Mouse (Mus musculus): ENCODE measurements around the gene Dcst2.
A peak's percentile ranks its signal among the peaks of the same experiment; 100 is the strongest.

Dcst2 gene

DNA sequence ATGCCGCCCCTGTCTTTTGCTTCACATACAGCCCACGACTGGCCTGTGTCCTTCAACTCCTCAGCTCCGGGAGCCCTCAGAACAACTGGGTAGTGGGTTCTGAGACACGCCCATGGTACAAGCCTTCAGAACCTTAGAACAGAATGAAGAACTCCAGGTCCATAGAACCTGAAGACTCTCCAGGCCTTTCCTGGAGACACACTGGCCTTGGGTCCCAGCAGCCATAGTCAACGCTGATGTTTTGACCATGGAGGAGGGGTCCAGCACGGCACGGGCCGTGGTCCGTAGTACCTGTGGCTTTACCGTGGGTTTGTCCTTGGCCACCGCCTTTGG, 3.3 kb downstream of the Dcst2 start, which contains the start of gene Dcst1:
Dcst1 (minus strand) TSS at position 101 of the 333 bp plus-strand sequence.
- no peak for DNase-seq

GRCm38 (mm10) chr3:89365486-89366414, 4.0 kb downstream of the Dcst2 start:
- DNase-seq: no peak

DNA sequence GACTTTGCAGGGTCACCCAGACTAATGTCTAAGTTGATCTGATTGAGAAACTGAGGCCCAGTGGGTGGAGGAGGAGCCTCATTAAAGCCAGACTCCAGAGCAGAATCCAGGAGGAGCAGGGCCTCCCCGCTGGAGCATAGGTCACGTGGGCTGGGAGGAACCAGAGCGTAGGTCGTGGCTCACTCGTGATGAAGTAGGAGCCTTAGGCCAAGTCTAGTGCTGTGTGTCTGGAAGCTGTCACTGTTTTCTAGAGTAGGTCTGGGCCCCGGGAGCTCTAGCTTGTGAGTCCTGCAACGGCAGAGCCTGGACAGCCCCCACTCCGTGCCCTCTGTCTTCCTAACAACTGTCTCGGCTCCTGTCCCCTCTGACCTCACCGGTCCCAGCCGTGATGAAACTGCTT, 5.6 kb downstream of the Dcst2 start:
- DNase-seq: no peak

DNA sequence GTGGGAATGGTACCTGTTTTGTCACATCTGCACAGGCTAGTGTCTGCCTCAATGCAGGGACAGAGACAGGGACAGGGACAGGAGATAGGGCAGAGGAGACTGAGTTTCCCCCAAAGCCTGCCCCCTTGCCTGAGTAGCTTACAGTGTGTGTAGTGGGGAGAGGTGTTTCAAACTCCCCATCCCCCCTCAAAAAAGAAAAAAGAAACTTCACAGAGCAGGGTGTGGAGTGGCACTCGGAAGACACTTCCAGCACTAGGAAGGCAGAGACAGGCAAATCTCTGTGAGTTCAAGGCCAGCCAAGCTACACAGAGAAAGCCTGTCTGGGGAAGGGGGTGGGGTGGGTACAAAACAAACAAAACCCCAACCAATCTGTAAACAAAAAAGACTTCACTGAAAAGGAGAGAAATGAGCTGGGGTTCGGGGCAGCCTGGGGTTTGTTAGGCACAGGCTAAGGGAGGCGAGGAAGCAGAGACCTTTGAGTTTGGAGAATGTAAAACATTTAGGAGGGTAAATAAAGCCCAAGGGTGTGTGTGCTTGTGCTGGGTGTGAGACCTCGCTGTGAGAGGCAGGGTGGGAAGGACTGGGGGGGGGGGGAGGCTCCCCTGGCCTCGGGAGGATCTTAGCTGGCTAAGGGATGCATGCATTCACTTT, 11.9 kb downstream of the Dcst2 start:
- DNase-seq: no peak

- no peak for DNase-seq
Observed at GRCm38 (mm10) chr3:89377831-89378230, 16.1 kb downstream of the Dcst2 start.

GRCm38 (mm10) chr3:89378394-89379067, 16.8 kb downstream of the Dcst2 start:
- peak; percentile 75 to 83 for DNase-seq

- DNase-seq: no peak
Observed at GRCm38 (mm10) chr3:89379388-89380131, 17.8 kb downstream of the Dcst2 start.

GRCm38 (mm10) chr3:89380291-89380690, 18.5 kb downstream of the Dcst2 start:
- DNase-seq: no peak

- DNase-seq: no peak
Observed at GRCm38 (mm10) chr3:89380711-89381110, 18.9 kb downstream of the Dcst2 start.

DNA sequence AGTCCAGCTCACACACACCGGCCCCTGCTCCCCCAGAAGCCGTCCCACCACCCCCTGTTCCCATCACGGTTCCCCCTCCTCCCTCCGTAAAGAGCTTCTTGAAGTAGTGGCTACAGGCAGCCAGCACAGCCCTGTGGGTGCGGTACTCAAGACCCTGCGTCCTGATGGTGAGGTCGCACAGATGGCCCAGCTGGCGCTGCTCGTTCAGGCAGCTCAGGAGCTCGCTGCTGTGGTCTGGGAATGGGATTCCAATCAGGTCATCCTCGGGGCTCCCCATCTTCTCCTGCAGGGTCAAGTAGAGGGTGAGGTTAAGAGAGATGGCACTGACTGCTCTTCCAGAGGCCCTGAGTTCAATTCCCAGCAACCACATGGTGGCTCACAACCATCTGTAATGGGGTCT, 19.5 kb downstream of the Dcst2 start:
- DNase-seq: no peak

DNA sequence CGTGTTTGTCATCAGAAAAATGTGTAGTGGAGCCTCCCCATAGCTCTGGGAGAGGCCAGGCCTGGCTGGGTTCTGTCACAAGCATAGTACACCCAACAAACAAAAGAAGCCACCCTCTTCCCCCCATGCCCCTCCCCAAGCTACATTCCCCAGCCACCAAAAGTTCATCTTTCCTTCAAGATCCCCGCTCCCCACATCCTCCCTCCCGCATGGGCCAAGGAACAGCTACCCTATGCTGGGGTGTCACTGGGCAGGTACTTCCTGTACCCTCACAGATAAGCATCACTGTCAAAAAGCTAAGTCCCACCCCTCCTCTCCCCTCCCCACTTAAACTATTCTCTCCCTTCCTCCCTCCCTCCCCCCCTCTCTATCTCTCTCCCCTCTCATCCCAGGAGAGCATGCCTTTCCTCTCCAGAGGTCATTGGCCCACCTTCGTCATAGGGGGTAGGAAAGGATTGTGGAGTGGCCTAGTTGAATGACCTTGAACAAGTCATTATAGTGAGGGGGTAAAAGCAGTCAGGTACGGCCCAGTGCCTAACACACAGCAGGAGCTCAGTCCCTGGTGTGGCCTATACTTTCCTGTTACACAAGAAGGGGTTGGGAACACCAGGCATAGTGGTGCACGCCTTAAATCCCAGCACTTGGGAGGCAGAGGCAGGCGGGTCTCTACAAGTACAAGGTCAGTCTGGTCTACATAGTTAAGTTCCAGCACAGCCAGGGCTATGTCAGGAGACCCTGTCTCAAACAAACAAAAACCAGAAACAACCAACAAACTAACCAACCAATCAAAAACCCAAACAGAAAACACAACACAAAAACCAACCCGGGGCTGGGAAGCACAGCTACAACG, 20.5 kb downstream of the Dcst2 start:
- no peak for DNase-seq

DNA sequence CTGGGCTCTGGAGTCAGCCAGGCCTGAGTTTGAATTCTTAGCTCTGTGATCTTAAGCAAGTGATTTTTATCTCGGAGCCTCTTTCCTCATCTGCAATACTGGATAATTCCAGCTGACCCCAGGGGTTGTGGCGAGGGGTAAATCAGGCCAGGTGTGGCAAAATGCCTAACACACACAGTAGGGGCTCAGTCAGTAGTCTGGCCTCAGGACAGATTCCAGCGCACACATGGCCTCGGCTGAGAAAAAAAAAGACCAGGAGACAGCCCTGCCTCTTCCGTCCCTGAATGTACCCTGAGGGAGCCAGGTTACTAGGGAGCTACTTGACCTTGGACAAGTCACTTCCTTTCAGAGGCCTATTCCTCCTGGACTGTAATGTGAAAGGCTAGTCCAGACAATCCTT, 21.2 kb downstream of the Dcst2 start:
- no peak for DNase-seq

DNA sequence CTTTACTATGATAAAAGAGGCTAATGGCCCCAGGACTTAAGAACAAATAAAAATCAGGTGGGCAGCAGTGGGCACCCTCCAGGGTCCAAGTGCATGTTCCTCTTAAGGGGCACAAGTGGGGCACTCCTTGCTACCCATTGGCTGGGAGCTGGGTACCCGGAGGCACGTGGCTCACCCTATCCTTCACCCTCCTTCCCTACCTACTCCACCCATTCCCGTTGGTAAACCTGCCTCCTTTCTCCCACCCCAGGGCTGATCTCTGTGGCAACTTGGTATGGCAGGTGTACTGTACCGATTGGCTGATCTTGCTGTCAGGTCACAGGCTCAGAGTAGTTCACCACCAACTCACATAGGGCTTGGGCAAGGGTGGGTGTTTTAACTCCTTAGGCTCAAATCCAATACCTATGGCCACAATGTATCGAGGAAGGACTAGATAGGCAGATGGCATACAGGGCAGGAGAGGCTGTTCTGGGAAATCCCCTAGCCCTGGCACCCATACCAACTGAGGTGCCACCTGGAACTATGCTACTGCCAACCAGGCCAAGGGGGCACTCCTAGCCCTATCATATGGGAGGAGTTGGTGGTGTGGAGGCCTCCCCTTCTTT, 22.0 kb downstream of the Dcst2 start:
- no peak for DNase-seq

GRCm38 (mm10) chr3:89384331-89385076, 22.7 kb downstream of the Dcst2 start:
- no peak for DNase-seq

GRCm38 (mm10) chr3:89385451-89385850, 23.7 kb downstream of the Dcst2 start:
- DNase-seq: no peak

DNA sequence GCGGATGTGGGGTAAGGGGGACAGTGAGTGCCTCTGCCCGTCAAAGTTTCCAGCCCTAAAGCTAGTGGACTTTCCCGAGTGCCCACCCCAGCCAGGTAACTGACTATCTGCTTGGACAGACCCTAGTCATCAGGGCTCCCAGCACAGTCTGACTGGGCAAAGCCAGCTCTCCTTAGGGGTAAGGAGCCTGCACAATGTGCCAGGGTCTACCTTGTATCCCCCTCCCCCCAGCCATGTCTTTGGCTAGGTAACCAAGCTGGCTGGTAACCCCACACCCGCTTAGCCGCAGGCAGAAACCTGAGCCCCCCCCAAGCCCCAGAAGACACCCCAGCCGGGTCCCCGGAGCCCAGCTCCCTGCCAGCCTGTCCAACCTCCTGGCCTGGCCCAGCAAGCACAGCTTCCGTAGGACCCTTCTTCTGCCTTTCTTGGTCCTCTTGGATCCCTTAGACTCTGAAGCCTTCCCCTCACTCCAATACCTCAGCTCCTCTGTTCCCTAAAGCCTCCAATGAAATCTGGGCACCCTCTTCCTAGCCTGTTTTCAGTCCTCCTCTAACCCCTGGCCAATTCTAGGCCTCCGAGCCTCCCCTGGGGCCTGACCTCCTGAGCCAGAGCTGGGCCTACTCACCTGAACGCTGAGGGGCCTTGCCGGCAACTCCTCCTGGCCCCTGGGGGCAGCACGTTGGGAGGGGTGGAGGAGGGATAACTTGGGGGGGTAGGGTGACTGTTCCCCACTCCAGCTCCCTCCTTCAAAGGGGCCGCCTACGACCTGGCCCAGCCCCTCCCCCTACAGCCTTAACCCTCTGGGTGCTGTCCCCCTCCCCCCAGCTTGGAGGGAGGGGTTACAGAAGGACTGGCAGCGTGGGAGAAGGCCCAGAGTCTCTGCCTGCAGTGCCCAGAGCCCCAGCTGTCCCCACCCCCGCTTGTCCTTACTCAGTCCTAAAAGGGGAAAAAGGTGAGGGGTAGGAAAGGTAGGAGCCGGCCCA, 25.0 kb downstream of the Dcst2 start:
- peak in 1 of 2 experiments; percentile 24 for DNase-seq

- DNase-seq: peak in 1 of 2 experiments; percentile 34
Observed at GRCm38 (mm10) chr3:89387632-89388031, 25.9 kb downstream of the Dcst2 start.

- peak; percentile 57 to 67 for DNase-seq
Observed at GRCm38 (mm10) chr3:89388134-89388881, 26.5 kb downstream of the Dcst2 start.
